Mouse (Mus musculus): ENCODE results near the gene Klhl33. TPM values are rescaled to one million over a fixed set of nuclear protein-coding genes. Genes with fewer than 3 reads are reported as not detected.

Klhl33 gene
- total RNA-seq, 2 experiments from 2014 or later: 0.86 to 1.1 TPM

Other genes with a start within 250 kb of the Klhl33 start
- gene Olfr747, start 204.3 kb downstream of the Klhl33 start, total RNA-seq (2021): not detected
- gene Olfr748, start 190.1 kb downstream of the Klhl33 start, total RNA-seq (2021): not detected
- not detected for gene Olfr749, start 152.4 kb downstream of the Klhl33 start, total RNA-seq (2021)
- 10 to 100 TPM; 30.7 to 31.2 TPM for gene Ttc5, start 112.0 kb downstream of the Klhl33 start, total RNA-seq (2021)
- under 1 TPM in 1 of 2 experiments, not detected in 1; 0.18 TPM for gene Ccnb1ip1, start 89.8 kb downstream of the Klhl33 start, total RNA-seq (2021)
- 10 to 100 TPM; 25.5 to 26.8 TPM for gene Parp2, start 89.7 kb downstream of the Klhl33 start, total RNA-seq (2021)
- 10 to 100 TPM in 1 of 2 experiments, 1 to 10 TPM in 1; 9.3 to 12.3 TPM for gene Tep1, start 26.9 kb downstream of the Klhl33 start, total RNA-seq (2021)
- gene Osgep, start 27.4 kb upstream of the Klhl33 start, total RNA-seq (2021): 10 to 100 TPM; 64.2 to 65.8 TPM
- gene Apex1, start 27.5 kb upstream of the Klhl33 start, total RNA-seq (2021): 10 to 100 TPM; 49.5 to 52.9 TPM
- 10 to 100 TPM; 25.7 to 27.2 TPM for gene Pip4p1, start 33.3 kb upstream of the Klhl33 start, total RNA-seq (2021)
- gene Pnp, start 33.6 kb upstream of the Klhl33 start, total RNA-seq (2021): 10 to 100 TPM; 11.1 to 13.9 TPM
- gene Gm49342, start 47.0 kb upstream of the Klhl33 start, total RNA-seq (2021): 10 to 100 TPM; 11.1 to 15.0 TPM
- 1 to 10 TPM in 1 of 2 experiments, under 1 TPM in 1; 0.81 to 1.2 TPM for gene Pnp2, start 58.5 kb upstream of the Klhl33 start, total RNA-seq (2021)
- gene Rnase10, start 110.2 kb upstream of the Klhl33 start, total RNA-seq (2021): under 1 TPM in 1 of 2 experiments, not detected in 1; 0.17 TPM
- not detected for gene Rnase9, start 144.4 kb upstream of the Klhl33 start, total RNA-seq (2021)
- gene Rnase11, start 152.7 kb upstream of the Klhl33 start, total RNA-seq (2021): not detected
- not detected for gene Rnase12, start 160.2 kb upstream of the Klhl33 start, total RNA-seq (2021)
- not detected for gene Olfr750, start 176.9 kb upstream of the Klhl33 start, total RNA-seq (2021)
- gene Rnase4, start 193.6 kb upstream of the Klhl33 start, total RNA-seq (2021): 10 to 100 TPM; 30.4 to 31.7 TPM
- 1 to 10 TPM; 2.2 to 3.3 TPM for gene Ang, start 193.6 kb upstream of the Klhl33 start, total RNA-seq (2021)
- gene Eddm3b, start 216.9 kb upstream of the Klhl33 start, total RNA-seq (2021): not detected
- under 1 TPM; 0.34 to 0.69 TPM for gene Rnase6, start 226.4 kb upstream of the Klhl33 start, total RNA-seq (2021)
- under 1 TPM; 0.55 to 0.99 TPM for gene Rnase1, start 249.3 kb upstream of the Klhl33 start, total RNA-seq (2021)